Mouse (Mus musculus) kidney, adult 2 months (tissue): ENCODE data around the gene Gm9780.
"Not testable (repeated sequence)": the region's sequence is repeated elsewhere in the genome, so short reads cannot be mapped to it uniquely, and the experiment has no call there.

ENCODE experiments used
- CTCF ChIP-seq: fragments of 200-500 bp; conservative IDR thresholded peaks from 2 replicates; pipeline ENCODE4 v1.5.1; 2011; ENCODE audit warnings: low read depth, mild to moderate bottlenecking, control low read depth, low read length, moderate library complexity, mixed read lengths; ENCODE audit not compliant: insufficient read depth, insufficient read length
- POLR2A ChIP-seq: fragments of 200-500 bp; IDR thresholded peaks from one replicate; pipeline ENCODE4 v1.6.1; 2011; ENCODE audit warnings: low read depth, low read length, control low read depth

GRCm38 (mm10) chr14:26081997-26082396 is 39.5 kb upstream of the Gm9780 start, which contains the start of gene Cphx3:
- TF ChIP-seq POLR2A, CTCF: not testable (repeated sequence)
